Mouse (Mus musculus): Measurements from ENCODE around the gene Gm37240. TPM values are rescaled to one million over a fixed set of nuclear protein-coding genes. Genes with fewer than 3 reads are reported as not detected.

Gene Gm37240
- total RNA-seq, 2 experiments from 2014 or later = not detected

GRCm38 (mm10) chr3:85383330-85383729, 504.0 kb downstream of the Gm37240 start:
- ATAC-seq (replicated peaks; ENCODE audit: low FRiP score, poor library complexity, severe bottlenecking) = no peak

- no peak for ATAC-seq (replicated peaks; ENCODE audit: low FRiP score, poor library complexity, severe bottlenecking)
These were observed 508.5 kb downstream of the Gm37240 start for GRCm38 (mm10) chr3:85378703-85379395.

- ATAC-seq (replicated peaks; ENCODE audit: low FRiP score, poor library complexity, severe bottlenecking) = no peak
These were observed 509.2 kb downstream of the Gm37240 start for GRCm38 (mm10) chr3:85377946-85378702.

- no peak for ATAC-seq (replicated peaks; ENCODE audit: low FRiP score, poor library complexity, severe bottlenecking)
These were observed 509.8 kb downstream of the Gm37240 start for GRCm38 (mm10) chr3:85377505-85377904.

GRCm38 (mm10) chr3:85376541-85376940, 510.8 kb downstream of the Gm37240 start:
- no peak for ATAC-seq (replicated peaks; ENCODE audit: low FRiP score, poor library complexity, severe bottlenecking)

- ATAC-seq (replicated peaks; ENCODE audit: low FRiP score, poor library complexity, severe bottlenecking) = no peak
These were observed 514.3 kb downstream of the Gm37240 start for GRCm38 (mm10) chr3:85373039-85373438.

- ATAC-seq (replicated peaks; ENCODE audit: low FRiP score, poor library complexity, severe bottlenecking) = no peak
These were observed 517.5 kb downstream of the Gm37240 start for GRCm38 (mm10) chr3:85369847-85370246.

DNA sequence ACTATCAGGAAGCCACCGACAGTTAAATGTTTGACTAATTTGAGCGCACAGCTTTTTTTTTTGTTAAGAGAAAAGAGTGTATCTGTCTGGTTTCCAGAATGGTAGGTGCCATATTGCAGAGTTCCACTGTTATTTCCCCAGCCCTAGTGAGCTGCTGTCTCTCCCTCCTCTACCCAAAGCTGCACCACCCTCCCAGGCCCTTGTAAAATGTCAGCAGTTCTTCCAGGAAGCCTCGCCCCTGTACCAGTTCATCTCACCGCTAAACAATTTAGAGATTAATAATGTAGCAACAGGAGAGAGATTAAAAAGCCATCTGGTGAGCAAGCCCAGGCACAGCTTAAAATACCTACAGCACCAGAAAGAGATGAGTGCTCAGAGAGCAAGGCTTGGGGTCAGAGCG, 518.2 kb downstream of the Gm37240 start:
- ATAC-seq (replicated peaks; ENCODE audit: low FRiP score, poor library complexity, severe bottlenecking) = no peak

DNA sequence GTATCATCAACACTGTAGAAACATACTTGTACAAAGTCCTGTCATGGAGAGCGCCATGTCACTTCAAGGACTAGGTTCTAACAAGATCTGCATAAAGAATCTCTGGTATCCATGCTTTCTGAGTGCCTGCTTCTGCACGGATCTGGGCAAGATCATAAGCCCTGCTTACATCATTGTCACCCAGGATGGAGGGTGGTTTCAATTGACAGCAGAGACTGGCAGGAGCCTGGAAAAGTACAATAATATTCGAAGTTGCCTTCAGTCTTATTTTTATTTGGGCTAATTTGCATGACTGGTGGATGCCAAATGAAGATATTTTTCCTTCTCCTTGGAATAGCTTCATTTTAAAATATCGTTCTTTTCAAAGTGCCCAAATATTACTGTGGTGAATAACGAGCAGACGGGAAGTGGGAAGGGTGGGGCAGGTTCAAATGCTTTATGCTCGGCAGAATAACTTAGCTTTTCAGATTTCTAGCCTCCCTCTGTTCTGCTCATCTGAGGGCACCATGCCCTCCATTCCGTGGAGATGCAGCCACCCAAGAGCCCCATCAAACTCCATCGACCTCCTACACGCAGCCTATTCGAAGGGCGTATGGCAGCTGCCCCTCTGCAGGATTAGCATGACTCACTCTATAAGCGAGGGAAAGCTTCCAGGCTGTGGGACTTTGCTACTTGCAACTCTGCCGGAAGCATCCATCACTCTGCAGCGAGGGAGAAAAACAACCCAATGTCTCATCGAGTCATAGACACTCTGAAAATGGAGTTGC, 518.8 kb downstream of the Gm37240 start:
- ATAC-seq (replicated peaks; ENCODE audit: low FRiP score, poor library complexity, severe bottlenecking) = no peak

DNA sequence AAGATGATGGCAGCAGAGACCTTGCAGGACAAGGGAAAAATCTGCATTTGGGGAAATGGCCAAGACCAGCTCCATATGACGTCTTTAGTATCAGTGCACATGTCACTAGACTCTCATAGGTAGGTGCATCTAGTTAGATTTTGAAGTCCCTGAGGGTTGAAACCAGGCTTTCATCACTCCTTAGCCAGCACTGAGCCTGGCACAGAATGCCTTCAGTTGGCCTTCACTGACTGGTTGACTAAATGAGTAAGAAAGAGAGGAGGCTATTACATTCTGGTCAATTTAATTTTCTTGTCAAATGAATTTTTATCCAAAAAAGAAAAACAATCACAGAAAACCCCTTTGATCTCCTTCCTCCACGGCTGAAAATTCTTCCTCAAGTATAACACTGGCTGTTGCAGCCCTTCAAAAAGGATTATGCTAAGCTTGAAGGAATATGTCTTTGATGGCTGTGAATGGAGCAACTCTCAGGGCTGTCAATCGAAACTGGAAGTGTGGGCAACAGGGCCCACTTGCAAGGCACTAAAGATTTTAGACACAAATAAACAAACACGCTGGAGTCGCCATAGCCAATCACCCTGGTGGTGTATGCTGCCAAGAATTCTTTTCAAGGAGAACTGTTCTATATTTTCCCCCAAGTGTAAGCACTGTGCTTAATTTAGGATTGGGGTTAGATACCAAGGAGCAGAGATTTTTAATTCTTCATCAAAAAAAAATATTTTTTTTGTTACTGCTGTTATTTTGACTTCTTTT, 522.6 kb downstream of the Gm37240 start:
- ATAC-seq (replicated peaks; ENCODE audit: low FRiP score, poor library complexity, severe bottlenecking) = no peak

GRCm38 (mm10) chr3:85362883-85363282, 524.4 kb downstream of the Gm37240 start:
- no peak for ATAC-seq (replicated peaks; ENCODE audit: low FRiP score, poor library complexity, severe bottlenecking)

- ATAC-seq (replicated peaks; ENCODE audit: low FRiP score, poor library complexity, severe bottlenecking) = no peak
These were observed 530.9 kb downstream of the Gm37240 start for GRCm38 (mm10) chr3:85356373-85356772.

DNA sequence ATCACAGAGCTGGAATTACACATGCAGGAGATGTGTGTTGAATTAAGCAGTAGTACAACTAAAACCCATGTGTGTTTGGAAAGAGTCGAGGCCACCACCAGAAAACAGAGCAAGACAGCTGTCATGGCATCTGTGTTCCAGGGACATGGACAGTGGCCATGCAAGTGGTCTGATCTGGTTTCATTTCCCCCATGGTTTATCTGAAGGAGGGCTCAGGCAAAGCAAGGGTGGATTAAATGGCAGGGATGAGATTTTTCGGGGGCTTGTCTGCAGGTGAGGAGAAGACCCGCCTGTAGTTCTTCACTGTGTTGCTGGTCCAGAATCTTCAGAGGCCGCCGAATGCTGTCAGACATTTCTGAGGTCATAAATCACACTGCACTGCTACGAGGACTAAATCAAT, 539.3 kb downstream of the Gm37240 start:
- no peak for ATAC-seq (replicated peaks; ENCODE audit: low FRiP score, poor library complexity, severe bottlenecking)

DNA sequence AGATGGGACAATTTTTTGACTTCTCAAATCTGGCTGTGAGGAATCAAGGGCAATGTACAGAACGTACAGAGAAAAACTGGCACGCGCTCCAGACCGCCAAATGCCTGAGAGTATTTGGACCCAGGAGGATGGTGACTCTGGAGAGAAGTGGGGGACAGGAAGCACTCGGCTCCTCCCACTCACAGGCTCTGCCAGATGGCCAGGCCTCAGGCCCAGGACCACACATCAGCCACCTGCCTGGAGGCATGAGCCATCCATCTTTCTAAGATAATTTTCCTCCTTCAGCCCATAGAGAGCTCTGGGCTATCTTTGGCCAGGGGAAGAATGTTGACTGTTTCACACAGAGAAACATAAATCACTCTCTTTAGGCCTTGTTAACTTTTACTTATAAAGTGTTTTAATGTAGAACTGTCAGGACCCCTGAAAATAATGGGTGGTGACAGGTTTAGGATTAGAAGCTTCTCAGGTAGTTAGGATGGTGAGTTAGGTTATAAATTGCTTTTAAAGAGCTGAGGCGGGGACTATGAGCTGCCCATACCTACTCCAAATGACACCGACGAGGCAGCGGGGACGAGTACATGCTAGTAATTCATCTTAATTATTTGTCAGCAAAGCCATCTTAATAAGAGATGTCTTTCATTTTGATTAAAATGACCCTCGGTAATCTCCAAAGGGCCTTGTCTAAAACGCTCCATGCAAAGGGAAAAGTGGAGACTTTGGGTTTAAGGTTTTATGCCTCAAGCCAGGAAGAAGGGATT, 546.0 kb downstream of the Gm37240 start:
- ATAC-seq (replicated peaks; ENCODE audit: low FRiP score, poor library complexity, severe bottlenecking) = no peak

GRCm38 (mm10) chr3:85340491-85340890, 546.8 kb downstream of the Gm37240 start:
- no peak for ATAC-seq (replicated peaks; ENCODE audit: low FRiP score, poor library complexity, severe bottlenecking)

DNA sequence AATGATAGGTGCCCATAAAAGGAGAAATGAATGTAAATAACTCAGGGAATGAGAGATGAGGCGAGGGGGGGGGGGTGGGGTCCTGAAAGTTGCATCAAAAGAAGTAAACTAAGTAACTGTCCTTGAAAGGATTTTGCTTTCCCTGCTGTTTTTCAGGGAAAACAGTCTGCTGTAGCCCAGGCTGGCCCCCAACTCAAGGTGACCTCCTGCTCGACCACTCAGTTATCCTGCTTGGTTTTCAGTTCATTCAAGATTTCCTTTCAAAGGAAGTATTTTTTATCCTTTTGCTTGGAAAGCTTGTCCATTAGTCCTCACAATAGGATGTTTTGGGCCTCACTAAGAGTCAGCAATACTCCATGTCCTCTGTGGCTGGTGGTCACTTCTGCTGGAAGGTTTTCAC, 547.4 kb downstream of the Gm37240 start:
- no peak for ATAC-seq (replicated peaks; ENCODE audit: low FRiP score, poor library complexity, severe bottlenecking)

DNA sequence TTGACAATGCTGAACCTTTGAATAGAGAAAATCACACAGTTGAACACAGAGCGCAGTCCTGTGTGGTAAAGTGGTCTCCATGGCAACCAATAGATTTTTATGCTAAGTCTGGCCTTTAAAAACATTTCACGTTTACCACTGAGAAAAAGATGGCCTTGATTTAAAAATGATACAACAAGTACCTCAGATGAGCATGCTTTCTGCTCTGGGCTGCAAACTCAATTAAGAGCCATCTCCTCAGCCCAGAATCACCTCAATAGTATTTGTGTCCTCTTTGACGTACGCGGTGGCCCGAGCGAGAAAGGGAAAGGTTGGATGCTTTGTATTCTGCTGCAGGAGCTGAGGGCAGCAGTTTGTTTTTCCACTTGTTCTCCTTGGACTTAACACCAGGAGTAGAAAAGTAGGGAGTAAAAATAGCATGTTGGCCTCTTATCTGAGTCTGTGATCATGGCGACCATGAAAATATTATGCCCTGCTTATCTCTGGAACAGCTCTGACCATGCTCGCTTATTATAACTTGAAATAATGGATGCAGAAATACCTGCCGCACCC, 548.0 kb downstream of the Gm37240 start:
- no peak for ATAC-seq (replicated peaks; ENCODE audit: low FRiP score, poor library complexity, severe bottlenecking)

DNA sequence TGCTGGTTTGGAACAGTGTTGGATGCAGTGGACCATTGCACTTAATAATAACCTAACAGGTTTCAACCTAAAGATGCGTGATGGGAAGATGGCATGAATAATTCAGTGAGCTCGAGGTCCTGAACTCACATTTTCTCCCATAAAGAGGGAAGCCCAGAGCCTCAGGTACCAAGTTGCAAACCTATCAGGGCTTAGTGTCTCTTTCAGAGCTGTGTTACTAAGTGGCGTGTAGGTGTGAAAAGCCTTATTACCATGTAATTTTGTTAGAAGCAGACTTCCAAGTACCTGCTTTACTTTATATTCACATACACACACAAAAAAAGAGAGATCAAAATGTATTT, 548.6 kb downstream of the Gm37240 start:
- ATAC-seq (replicated peaks; ENCODE audit: low FRiP score, poor library complexity, severe bottlenecking) = no peak

Measured in erythroblast, adult 5-6 weeks (primary cell).